Mouse (Mus musculus) natural killer cell, adult 2 months (primary cell): ENCODE results near the gene Dpy19l3.
A peak's percentile ranks its signal among the peaks of the same experiment; 100 is the strongest.

Experiments
- DNase-seq, 2 experiments: peaks; one replicate each; pipeline ENCODE4 v3.0.0; 2022; ENCODE audit warnings: low spot score in 2 of 2

Gene Dpy19l3

DNA sequence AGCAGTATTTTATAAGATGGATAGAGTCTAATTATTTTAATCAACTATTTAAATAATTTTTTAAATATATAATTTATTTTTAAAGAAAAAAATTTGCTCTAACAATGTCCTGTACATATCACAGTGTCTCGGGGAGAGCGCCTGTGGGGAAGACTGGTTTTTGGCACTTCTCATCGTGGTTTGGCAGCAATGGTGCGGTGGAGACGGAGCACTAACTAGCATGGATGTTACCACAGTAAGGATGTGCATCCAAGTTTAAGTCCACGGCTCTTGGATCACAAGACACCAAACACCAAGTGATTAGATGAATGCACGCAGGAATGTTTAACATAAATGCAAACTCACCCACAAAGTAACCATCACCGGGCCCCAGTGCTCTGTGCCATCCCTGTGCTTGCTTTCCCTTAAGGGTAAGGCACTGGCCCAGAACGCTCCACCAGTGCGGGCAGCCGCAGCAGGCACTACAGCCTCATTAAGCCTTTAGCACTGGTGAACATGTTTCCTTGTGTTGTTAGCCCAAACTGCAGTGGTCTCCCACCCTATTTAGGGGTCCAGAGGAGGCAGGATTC lies 65.4 kb downstream of the Dpy19l3 start:
- no peak for DNase-seq

- no peak for DNase-seq
Observed at GRCm38 (mm10) chr7:35688276-35688675, 66.0 kb downstream of the Dpy19l3 start.

GRCm38 (mm10) chr7:35687229-35687628 lies 67.0 kb downstream of the Dpy19l3 start:
- no peak for DNase-seq

- peak in 1 of 2 experiments; percentile 8 for DNase-seq
Observed at GRCm38 (mm10) chr7:35686756-35687155, 67.5 kb downstream of the Dpy19l3 start.

DNA sequence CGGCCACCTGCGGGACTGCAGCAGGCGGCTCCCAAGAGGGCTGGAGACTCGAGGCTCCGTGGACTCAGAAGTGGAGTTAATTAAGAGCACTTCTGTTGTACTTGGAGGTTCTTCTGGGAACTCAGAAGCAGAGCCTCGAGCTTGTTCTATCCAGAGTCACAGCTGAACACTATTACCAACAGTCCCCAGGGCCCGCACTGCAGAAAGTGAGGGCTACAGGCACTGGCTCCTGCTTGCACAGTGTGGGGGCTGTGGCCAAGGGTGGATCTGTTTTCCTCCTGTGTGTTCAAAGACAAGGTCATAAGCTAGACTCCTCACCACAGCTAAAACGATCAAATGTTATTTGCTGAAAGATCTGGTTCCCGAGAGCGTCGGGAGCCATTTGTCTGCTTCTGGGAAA lies 68.0 kb downstream of the Dpy19l3 start:
- no peak for DNase-seq

DNA sequence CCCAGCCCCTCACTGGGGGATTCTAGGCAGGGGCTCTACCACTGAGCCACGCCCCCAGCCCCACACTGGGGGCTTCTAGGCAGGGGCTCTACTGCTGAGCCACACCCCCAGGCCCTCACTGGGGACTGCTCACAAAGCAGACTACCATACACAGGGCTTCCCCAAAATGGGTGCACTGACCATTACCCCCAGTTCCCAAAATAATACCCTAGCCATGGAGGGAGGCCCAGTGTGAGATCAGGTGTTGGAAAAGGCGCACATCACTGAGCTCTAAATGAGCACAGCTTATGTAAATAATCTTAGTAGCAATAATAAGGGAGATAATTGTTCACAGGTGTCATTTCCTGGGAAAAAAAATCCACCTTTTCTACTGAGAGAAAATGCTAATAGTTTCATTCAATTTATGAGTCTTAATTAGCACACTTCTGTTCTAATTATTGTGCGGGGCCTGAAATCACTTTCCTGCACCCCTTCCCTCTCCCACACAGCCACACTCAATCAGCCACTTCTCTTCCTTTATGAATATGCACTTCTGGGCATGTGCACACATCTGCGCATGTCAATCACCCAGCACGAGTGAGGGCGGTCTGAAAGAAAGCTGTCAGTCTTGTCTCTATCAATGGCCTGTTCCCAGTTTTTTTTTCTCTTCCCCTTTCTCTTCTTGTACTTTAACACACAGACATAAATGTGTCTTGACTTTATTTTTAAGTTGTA lies 70.7 kb downstream of the Dpy19l3 start:
- DNase-seq, result no peak

DNA sequence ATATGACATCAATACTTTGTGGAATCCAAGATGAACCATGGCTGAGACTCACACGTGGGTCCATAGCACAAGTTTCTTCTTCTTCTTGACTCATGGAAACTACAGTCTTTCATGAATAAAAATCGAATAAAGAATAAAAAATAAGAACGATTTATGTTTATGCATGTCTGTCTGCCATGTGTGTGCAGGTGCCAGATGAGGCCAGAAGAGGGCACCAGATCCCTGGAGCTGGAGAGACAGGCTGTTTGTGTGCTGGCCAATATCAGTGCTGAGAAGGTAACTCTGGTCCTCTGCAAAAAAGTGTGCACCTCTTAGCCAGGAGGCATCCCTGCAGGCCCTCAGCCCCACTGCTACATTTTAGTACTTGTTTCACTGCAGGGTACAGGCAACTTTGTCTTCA lies 72.7 kb downstream of the Dpy19l3 start:
- DNase-seq, result no peak

GRCm38 (mm10) chr7:35678976-35679375 lies 75.3 kb downstream of the Dpy19l3 start:
- DNase-seq, result no peak

GRCm38 (mm10) chr7:35668066-35669041 lies 85.9 kb downstream of the Dpy19l3 start:
- no peak for DNase-seq

GRCm38 (mm10) chr7:35663790-35664376 lies 90.4 kb downstream of the Dpy19l3 start:
- no peak for DNase-seq

DNA sequence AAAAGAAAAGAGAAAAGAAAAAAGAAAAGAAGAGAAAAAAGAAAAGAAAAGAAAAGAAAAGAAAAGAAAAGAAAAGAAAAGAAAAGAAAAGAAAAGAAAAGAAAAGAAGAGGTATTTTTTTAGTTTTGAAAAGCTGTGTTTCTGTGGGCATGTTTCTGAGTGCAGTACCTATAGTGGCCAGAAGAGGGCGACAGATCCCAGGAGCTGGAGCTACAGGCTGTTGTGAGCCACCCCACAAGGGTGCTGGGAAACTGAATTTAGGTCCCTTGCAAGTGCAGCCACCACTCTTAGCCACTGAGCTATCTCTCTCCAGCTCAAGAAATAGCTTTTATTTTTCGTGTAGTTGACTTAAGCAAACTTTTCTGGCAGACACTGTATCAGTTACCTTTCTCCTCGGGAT lies 95.1 kb downstream of the Dpy19l3 start:
- peak; percentile 25 to 52 for DNase-seq

GRCm38 (mm10) chr7:35657829-35658228 lies 96.4 kb downstream of the Dpy19l3 start:
- DNase-seq, result no peak

DNA sequence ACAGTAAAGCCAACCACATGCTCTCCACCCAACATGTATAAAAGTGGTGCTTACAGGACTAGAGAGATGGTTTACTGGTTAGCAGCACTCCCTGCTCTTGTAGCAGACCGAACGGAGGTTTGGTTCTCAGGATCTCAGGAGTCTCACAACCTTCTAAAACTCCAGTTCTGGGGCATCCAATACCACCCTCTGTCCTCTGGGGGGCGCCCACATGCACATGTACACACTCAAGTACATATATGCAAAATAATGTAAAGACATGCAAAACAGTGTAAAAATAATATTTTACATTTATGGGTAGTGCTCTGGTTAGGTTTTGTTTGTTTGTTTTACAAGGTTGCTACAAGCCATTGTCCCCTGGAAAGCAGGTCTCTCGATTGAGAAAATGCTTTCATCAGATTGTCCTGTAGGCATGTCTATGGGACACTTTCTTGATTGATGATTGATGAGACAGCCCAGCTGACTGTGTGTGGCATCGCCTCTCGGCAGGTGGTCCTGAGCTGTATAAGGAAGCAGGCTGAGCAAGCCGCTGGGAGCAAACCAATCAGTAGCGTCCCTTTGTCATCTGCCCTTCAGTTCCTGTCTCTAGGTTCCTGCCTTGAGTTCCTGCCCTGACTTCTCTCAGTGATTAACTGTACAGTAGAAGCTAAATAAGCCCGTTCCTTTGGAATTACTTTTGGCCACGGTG lies 102.5 kb downstream of the Dpy19l3 start:
- no peak for DNase-seq

DNA sequence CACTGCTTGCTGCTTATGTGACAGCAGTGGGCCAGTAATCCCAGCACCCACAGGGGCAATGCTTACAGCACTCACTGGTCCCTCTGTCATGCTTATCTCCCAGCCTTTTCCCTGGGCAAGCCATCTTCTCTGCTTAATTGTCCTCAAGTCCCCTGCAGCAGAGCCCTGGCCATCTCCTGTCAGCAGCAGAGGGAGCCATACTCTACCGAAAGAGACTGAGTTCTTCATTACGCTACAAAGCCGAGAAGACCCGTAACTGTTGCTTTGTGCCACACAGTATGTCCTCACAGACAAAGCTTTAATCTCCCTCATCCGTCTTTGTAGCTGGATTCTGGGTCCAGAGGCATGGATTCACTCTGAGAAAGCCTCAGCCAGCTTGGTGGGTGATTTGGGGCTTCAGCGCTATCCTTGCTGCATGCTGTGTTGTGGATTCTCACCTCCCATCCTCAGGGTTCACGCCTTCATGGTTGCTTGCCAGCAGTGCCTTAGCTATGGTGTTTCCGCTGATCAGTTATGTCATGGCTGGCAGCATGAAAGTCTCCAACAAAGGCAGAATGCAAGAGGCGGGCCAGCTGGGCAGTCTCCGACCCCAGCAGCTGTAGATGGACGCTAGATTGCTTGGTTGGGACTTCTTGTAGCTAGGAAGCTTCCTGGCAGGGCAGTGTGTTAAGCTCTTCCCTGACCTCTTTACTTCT lies 103.4 kb downstream of the Dpy19l3 start:
- no peak for DNase-seq

DNA sequence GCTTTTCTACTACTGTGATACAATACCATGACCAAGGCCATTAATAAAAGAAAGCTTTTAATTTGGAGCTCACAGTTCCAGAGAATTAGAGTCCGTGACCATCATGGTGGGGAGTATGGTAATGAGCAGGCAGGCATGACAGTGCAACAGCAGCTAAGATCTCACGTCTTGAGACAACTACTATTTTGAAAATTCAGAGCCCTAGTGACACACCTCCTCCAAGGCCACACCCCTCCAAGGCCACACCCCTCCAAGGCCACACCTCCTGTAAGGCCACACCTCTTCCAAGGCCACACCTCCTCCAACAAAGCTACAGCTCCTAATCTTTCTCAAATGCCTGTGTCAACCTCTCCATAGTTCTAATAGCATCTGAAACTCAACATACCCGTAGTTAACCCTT lies 105.2 kb downstream of the Dpy19l3 start:
- peak; percentile 71 to 80 for DNase-seq

- DNase-seq, result no peak
Observed at GRCm38 (mm10) chr7:35648239-35649069, 105.8 kb downstream of the Dpy19l3 start.

GRCm38 (mm10) chr7:35647101-35647698 lies 107.1 kb downstream of the Dpy19l3 start, which contains the start of gene Pdcd5:
Gene Pdcd5, minus strand, starts transcription at chr7:35647521.
- DNase-seq, result peak; percentile 93 to 96

GRCm38 (mm10) chr7:35646317-35647081 lies 107.8 kb downstream of the Dpy19l3 start:
- peak; percentile 3 to 22 for DNase-seq

DNA sequence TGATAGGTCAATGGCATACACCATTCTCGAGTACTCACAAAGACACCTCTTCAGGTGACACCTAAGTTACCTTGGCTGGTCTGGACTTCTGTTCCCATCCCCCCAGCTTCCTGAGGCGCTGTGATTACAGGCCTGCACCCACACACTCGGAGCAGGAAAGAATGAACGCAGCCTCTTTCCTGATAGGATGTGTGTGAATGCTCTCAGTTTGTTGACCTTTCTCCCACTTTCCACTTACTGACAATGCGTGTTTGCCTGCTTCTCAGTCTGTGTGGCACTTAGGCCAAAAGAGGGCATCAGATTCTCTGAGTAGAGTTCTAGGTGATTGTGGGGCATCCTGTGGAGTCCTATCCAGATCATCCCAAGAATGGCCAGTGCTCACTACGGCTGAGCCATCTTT lies 114.2 kb downstream of the Dpy19l3 start:
- no peak for DNase-seq
